Mouse (Mus musculus): ENCODE measurements around the gene Tbc1d21. TPM values are rescaled to one million over a fixed set of nuclear protein-coding genes. Genes with fewer than 3 reads are reported as not detected.

The Tbc1d21 gene
- not detected in 2 replicates for total RNA-seq (2017)

DNA sequence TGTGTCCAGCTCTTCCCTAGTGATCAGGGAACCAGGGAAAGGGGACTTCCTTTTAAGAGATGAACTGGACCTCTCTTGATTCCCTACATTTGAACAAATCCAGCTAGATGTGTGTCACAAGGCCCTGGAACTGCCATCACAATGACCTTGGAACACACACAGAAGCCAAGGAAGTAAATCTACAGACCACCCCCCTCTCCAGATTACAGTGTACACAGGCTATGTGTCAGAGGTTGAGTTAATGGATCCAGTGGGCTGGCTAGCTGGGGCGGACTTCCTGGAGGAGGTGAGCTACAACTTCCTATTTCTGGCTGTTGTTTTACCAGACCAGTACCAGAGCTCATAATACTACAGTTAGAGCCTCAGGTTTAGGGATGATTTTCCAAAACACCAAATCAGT lies at the start of gene Tbc1d21:
TSS of gene Tbc1d21 (minus strand) at position 101 of the 400 bp plus-strand sequence.
- ATAC-seq (ENCODE audit: extremely low read depth, insufficient number of reproducible peaks, low FRiP score, poor library complexity, severe bottlenecking) = no peak

DNA sequence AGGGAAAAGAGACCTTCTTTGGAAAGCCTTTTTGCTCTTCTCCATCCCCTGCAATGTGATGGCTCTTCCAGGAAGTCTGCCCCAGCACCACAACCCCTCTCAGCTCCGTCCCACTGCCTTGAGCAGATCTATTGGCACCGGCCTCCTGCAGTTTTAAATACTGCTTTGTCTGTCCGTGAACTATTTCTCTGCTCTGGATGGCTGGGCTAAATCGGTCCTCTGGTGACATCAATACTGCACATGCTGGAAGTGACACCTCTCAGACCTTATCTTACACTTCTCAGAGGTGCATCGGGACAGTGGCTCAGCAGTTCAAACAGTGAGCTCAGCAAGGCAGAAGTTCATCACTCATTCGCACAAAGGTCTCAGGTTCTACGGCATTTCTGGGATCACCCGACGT lies 41.3 kb upstream of the Tbc1d21 start:
- no peak for ATAC-seq (ENCODE audit: extremely low read depth, insufficient number of reproducible peaks, low FRiP score, poor library complexity, severe bottlenecking)

DNA sequence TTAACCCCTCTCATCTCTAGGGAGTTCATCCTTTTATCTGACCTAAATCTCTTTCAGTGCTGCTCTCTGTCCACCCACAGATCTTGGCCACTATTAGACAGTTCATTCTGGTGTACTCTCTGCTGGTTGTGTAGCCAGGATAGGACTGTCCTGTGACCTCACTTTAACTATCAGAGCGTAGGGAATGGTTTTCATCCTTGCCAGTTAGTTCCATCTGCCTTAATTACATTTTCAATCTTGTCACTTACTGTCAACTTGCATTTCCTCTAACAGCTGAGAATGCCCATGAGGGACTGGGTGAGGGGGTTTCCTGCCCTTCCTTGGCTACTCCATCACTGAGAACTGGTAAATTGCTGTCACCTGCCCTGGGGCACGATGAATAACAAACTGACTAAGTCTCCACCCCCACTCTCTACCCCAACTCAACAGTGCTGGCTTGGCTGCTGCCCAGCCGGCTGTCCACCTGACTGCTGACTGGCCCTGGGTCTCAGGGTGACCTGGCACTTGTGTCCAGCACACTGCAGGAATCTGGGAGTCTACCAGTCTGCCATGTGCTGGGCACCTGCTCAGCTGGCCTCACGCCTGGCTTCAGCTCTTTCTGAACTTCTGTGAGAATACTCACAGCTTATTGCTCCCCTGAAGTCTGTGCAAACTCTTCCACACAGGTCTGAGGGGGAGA lies 39.9 kb upstream of the Tbc1d21 start:
- no peak for ATAC-seq (ENCODE audit: extremely low read depth, insufficient number of reproducible peaks, low FRiP score, poor library complexity, severe bottlenecking)

DNA sequence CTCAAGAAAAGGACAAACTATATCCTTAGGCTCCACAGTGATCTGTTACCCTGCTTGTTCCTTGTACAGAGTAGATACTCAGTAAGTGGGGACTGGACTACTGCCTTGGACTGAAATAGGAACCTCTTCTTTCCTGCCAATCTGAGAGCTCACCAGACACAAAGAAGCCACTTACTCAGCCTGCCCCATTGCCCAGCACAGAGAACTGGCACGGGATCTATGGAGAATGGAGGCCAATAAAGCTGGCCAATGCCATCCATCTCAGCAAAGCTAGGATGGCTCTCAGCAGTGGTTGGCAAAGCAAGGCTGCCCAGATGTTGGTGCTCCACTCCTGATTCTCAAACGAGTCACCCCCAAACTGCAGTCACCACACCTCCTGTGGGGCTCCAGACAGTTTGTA lies 39.0 kb upstream of the Tbc1d21 start:
- no peak for ATAC-seq (ENCODE audit: extremely low read depth, insufficient number of reproducible peaks, low FRiP score, poor library complexity, severe bottlenecking)

DNA sequence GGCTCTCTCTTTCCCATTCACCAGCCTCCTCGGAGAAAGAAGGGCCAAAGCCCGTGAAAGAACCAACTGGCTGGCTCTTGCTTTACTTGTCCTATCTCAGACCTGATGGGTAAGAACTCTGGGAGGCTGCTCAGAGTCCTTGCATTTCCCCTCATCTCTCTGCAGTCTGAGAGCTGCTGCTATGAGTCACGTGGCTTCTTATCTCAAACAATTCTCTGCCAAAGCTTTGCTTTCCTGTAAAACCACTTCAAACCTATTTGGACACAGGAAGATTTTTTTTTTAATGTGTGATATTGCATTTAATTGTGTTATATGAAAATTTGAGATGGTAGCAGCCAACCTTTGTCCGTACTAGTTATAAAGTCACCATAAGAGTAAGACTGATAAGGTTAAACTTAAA lies 34.2 kb upstream of the Tbc1d21 start:
- no peak for ATAC-seq (ENCODE audit: extremely low read depth, insufficient number of reproducible peaks, low FRiP score, poor library complexity, severe bottlenecking)

DNA sequence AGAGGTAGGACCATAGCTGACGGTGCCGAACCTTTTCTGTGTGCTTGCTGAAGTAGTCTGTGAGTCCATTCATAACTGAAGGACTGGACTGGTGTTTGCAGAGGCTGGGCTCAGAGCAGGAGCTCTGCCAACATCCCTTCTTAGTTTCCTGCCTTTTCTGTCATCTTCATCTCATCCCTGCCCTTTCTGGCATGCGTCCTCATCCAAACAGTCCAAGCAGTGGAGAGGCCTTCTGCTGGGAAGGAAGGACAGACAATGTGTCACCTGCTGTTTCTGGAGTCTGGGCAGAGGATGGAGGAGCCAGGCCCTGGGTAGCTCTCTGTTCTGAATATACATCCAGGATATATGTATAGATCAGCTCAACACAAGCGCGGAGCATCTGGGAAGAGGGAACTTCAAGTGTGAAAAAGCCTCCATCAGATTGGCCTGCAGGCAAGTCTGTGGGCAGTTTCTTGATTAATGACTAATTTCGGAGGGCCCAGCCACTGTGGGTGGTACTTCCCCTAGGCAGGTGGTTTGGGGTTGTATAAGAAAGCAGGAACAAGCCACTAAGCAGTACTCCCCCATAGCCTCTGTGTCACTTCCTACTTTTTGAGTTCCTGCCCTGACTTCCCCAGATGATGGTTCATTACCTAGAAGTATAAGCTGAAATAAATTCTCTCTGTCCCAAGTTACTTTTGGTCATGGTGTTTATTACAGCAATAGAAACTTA lies 31.3 kb upstream of the Tbc1d21 start:
- ATAC-seq (ENCODE audit: extremely low read depth, insufficient number of reproducible peaks, low FRiP score, poor library complexity, severe bottlenecking) = no peak

DNA sequence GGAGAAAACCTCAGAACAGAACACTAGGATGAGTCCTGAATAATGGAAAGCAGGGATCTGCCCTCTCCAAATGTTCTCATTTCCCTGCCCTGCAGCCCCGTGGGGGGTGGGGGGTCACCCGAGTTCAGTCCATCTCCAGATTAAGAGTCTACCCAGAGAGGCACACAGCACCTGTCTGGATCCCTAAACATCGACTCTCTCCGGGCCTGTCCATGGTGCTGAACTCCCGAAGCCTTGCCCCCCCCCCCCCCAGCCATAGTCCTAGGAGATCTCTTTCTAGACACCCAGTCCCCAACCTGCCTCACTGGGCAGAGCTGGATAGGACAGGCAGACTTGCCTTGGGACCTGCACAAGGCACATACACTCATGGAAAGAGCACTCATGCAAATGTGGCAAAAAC lies 29.4 kb upstream of the Tbc1d21 start:
- ATAC-seq (ENCODE audit: extremely low read depth, insufficient number of reproducible peaks, low FRiP score, poor library complexity, severe bottlenecking) = no peak

DNA sequence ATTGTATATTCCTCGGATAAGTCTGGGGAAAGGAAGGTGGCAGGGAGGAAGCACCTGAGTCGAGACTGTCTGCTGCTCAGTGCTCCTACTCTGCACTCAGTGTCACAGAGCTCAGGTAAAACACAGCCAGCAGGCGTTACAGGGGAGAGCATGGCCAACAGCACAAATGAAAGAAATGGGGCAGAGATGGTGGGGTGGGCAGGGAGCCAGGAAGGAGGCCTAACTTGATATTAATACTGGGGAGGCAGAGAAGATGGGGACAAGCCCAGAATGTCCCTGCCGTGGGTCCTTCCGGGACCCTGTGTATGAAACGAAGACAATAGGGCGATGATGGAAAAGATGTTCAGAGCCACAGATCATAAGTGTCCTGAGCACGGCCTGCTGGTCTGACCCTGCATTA lies 24.4 kb upstream of the Tbc1d21 start:
- ATAC-seq (ENCODE audit: extremely low read depth, insufficient number of reproducible peaks, low FRiP score, poor library complexity, severe bottlenecking) = no peak

DNA sequence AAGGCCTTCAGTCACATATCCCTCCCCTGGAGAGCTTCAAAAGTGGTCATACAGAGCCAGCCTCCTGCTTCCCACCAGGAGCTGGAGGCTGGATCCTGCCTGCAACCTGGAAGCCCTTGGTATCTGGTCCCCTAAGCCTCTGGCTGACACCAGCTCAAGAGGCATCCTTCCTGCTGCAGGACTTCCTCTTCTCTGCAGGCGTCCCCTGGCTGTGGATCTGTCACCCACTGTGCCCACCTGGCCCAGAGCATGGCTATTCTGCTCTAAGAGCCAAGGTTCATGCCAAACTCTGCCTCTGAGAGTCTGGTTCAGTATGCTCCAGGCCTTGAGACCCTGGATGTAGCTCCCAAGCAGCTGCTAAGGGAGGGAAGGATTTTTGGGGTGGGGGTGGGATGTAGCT lies 23.6 kb upstream of the Tbc1d21 start:
- ATAC-seq (ENCODE audit: extremely low read depth, insufficient number of reproducible peaks, low FRiP score, poor library complexity, severe bottlenecking) = no peak

DNA sequence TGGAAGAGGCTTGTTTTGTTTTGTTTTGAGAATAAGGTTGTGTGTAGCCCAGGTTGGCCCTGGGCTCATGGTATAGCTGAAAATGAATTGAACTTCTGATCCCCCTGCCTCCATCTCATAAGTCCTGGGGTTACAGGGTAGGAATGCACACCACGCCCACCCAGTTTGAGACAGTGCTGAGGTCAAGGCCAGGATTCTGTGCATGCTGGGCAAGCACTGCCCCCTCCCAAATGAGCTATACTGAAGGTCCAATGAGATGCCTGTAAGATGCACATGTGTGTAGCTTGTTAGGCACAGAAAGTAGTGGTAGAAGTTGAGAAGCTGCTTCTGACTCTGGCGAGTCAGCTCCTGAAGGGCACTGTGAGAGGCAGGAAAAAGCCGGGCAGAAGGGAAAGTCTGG lies 18.1 kb upstream of the Tbc1d21 start:
- no peak for ATAC-seq (ENCODE audit: extremely low read depth, insufficient number of reproducible peaks, low FRiP score, poor library complexity, severe bottlenecking)

DNA sequence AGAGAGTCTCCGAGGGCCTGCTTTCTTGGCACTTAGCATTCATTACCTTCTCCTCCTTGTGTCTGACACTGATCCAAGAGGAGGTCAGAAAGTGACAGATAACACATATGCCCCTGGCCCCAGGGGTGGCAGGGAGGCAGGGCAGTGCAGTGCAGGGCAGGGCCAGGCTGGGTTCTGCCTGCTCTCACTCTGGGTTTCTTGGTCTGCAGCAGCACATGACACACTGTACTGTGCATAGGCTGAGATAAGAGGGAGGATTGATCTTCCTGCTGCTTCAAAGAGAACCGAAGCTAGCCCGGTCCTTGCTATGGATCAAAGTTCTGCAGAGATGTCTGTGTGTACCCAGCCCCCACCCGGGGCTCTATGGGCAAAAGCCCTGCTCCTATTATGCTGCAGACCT lies 8.6 kb upstream of the Tbc1d21 start:
- ATAC-seq (ENCODE audit: extremely low read depth, insufficient number of reproducible peaks, low FRiP score, poor library complexity, severe bottlenecking) = no peak

DNA sequence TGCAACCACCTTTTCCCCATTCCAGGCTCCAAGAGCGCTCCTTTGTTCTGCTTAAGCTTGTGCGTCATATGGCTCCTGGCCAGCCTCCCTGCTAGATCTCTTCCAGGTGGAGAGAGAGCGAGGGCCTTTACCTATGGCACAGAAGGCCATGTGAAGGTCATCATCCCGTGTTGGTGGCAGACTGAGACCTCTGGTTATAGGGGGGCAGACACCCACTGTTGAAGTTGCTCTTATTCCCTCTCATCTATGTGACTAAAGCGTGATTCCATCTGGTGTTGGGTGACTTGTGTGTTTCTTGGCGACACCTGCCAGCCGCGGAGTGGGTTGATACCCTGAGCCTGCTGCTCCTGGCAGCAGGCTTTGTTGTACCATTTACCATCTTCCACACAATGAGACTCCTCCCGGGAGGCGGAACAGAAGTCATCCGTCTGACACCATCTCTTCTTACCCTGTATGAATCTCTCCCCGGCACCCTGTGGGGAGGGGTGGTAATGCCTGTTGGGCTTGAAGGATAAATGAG lies 3.7 kb upstream of the Tbc1d21 start:
- ATAC-seq (ENCODE audit: extremely low read depth, insufficient number of reproducible peaks, low FRiP score, poor library complexity, severe bottlenecking) = no peak

DNA sequence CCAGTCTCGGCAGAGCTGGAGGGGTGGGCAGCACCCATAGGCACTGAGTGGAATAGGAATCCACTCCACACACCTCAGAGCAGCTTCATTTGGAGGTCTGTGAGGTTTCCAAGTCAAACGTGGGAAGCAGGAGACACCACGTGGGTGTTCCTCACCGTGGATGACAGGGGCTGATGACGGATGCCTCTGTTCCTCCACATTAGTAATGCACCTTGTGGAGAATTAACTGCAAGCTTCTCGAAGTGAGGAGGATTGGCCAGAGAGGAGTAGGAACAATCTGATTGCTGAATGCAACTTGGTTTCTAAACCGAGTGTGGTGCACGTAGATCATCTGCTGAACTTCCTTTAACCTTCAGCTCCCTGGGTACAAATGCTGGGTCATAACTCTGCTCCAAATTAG lies 1.7 kb upstream of the Tbc1d21 start:
- no peak for ATAC-seq (ENCODE audit: extremely low read depth, insufficient number of reproducible peaks, low FRiP score, poor library complexity, severe bottlenecking)

DNA sequence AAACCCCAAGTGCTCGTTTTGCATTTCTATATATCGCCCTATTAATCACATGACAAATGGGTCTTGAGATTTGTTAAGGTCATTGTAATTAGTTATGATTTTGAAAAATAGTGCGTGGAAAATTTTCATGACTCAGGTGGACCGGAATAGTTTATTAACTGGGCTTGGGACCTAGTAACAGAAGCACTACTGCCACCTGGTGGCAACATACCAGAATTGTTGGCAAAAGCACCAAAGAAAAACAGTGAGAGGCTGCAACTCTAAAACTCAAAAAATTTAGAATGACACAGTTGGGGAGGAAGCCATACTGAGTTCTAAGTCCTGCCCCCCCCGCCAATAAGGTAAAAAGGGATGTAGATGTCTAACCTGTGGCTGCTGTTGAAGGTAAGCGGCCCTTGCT lies 611 bp downstream of the Tbc1d21 start:
- no peak for ATAC-seq (ENCODE audit: extremely low read depth, insufficient number of reproducible peaks, low FRiP score, poor library complexity, severe bottlenecking)

DNA sequence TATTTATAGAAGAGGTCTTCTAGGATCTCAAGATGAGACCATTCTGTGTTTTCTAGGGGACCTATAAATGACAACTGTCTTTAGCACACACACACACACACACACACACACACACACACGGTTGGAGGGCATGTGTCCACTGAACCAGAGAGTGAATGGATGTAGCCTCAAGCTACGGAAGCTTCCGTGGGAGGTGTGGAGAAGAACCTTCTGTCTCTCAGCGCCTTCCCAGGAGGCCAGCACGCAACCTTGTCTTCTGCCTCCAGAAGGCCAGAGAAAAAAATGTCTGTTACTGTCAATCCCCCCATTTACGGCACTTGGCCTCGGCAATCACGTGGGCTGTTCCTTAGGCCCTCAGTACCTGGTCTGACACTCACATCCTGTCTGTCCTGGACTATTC lies 5.9 kb downstream of the Tbc1d21 start:
- ATAC-seq (ENCODE audit: extremely low read depth, insufficient number of reproducible peaks, low FRiP score, poor library complexity, severe bottlenecking) = no peak

DNA sequence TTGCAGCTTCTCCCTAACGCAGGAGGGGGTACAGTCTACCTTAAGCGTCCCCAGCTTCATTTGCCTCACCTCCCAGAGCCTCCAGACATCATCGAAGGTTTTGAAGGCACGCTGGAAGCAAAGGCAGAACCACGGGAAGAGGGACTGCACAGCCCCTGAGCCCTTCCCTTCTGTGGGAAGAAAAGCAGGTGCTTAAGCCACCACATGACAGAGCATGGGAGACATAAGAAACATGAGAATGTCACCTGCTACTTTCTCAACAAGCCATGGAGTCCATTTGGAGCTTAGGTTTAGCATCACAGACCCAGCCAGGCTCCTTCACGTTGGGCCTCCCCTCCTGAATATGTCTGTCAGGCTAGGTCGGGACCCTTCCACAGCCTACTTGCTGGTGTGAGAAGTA lies 8.3 kb downstream of the Tbc1d21 start:
- no peak for ATAC-seq (ENCODE audit: extremely low read depth, insufficient number of reproducible peaks, low FRiP score, poor library complexity, severe bottlenecking)

DNA sequence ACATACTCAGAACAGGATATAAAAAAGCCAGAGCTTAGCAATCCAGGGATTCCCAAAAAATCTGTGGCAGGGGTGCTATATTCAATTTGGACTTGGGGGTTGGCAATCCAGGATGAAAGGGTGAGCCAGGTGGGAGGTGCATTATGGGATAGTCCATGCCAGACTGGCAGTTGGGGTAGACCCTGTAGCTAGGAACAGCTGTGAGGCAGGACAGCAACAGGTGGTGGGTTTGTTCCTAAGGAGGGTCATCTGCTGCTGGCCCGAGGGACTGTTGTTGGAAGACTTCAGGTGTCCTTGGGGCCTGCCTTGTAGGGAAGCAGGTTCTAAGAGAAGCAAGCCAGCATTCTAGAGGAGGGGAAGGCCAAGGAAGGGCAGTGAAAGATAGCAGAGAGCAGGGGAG lies 8.9 kb downstream of the Tbc1d21 start:
- ATAC-seq (ENCODE audit: extremely low read depth, insufficient number of reproducible peaks, low FRiP score, poor library complexity, severe bottlenecking) = no peak

DNA sequence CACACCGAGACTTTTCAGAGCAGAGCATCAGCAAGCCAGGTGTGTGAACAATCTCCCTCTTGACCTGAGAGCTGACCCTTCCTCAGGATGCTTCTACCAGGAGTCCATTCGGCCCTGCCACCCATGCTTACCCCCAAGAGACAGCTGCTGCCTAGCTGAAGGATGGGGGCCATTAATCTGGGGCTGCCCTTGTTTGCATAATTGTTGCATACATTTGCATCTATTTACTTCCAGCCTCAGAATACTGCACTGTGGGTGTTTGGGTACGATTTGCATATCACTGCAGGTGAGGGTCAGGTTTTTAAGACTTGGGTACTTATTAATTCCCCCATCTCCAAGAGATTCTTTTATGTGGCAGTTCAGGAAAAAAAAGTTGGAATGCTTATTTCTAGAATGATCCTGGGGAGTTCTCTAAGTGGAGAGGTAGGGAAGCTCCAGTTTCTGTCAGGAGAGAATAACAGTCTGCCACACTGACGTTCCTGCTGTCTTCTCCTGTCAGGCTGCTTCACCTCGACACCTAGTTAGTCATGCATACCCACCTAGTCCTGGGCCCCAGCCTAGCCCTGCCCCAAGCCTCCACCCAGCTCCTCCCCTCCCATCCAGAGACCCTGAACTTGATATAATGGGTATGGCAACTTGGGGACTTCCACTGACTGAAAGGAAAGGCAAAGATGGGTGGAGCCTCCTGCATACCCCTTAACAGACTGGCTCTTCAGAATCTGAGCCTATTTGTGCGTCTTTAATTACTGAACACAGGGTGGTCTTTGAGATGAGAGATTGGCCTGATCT lies 14.8 kb downstream of the Tbc1d21 start:
- no peak for ATAC-seq (ENCODE audit: extremely low read depth, insufficient number of reproducible peaks, low FRiP score, poor library complexity, severe bottlenecking)

DNA sequence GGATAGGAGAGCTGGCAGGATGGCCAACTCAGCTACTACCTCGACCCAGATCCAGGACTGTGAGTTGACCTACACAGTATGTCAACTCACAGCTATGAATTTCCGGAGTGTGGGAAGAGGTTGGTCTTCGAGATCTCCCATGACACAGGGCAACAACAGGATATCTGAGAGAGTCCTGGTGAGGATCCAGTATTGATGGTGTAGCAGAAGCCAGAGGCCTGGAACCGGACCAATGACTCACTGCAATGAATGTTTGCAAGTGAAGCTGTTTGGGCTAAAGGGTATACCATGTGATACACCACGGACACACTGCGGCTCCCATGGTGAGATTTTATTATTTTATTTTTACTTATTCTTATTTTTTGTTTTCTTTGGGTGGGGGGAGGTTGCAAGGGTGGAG lies 15.6 kb downstream of the Tbc1d21 start:
- ATAC-seq (ENCODE audit: extremely low read depth, insufficient number of reproducible peaks, low FRiP score, poor library complexity, severe bottlenecking) = no peak

DNA sequence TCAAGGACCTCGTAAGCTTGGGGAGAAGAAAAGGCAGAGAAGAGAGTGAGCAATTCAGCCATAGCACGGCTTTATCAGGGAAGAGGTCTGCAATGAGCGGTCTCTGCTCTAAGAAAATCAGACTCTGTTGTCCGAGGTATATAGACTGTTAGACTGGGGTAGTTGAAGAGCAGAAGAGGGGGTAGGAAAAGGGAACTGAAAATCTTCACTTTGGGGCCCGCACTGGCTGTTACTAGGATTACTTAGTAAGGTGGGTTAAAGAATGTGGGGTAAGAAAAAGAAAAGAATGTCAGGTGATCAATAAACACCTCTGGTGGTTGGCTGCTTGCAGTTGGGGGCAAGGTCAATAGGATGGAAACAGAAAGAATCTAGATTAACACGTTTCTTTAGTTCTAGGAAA lies 17.0 kb downstream of the Tbc1d21 start:
- ATAC-seq (ENCODE audit: extremely low read depth, insufficient number of reproducible peaks, low FRiP score, poor library complexity, severe bottlenecking) = no peak

Data from neutrophil, adult 5-6 weeks (primary cell).